Mouse (Mus musculus) kidney, adult 11 months (tissue): Measurements from ENCODE around the gene Jkamp.
"Not testable (repeated sequence)": the region's sequence is repeated elsewhere in the genome, so short reads cannot be mapped to it uniquely, and the experiment has no call there.

ENCODE experiments used
- DNase-seq: peaks from one replicate; pipeline ENCODE4 v3.0.0; 2022

Gene Jkamp

GRCm38 (mm10) chr12:72085329-72086165 is at the start of gene Jkamp, which contains the start of gene L3hypdh:
Gene Jkamp, plus strand, starts transcription at chr12:72085589.
Gene L3hypdh, minus strand, starts transcription at chr12:72085439.
- peak; percentile 100 for DNase-seq

GRCm38 (mm10) chr12:72036097-72036661 is 49.2 kb upstream of the Jkamp start:
- DNase-seq: no peak

- DNase-seq: no peak
Measured at GRCm38 (mm10) chr12:72037049-72037448, 48.3 kb upstream of the Jkamp start.

- DNase-seq: no peak
Measured at GRCm38 (mm10) chr12:72038866-72039265, 46.5 kb upstream of the Jkamp start.

- DNase-seq: no peak
Measured at GRCm38 (mm10) chr12:72039501-72039900, 45.9 kb upstream of the Jkamp start.

- DNase-seq: no peak
Measured at GRCm38 (mm10) chr12:72041238-72041637, 44.2 kb upstream of the Jkamp start.

- DNase-seq: no peak
Measured at GRCm38 (mm10) chr12:72047513-72047912, 37.9 kb upstream of the Jkamp start.

GRCm38 (mm10) chr12:72050156-72050555 is 35.2 kb upstream of the Jkamp start:
- DNase-seq: not testable (repeated sequence)

- DNase-seq: no peak
Measured at GRCm38 (mm10) chr12:72050821-72051220, 34.6 kb upstream of the Jkamp start.

GRCm38 (mm10) chr12:72052571-72052970 is 32.8 kb upstream of the Jkamp start:
- no peak for DNase-seq

GRCm38 (mm10) chr12:72053303-72053702 is 32.1 kb upstream of the Jkamp start:
- no peak for DNase-seq

GRCm38 (mm10) chr12:72053851-72054250 is 31.5 kb upstream of the Jkamp start:
- DNase-seq: no peak

GRCm38 (mm10) chr12:72057780-72058179 is 27.6 kb upstream of the Jkamp start:
- DNase-seq: no peak

GRCm38 (mm10) chr12:72069626-72070326 is 15.6 kb upstream of the Jkamp start:
- no peak for DNase-seq

- DNase-seq: peak; percentile 64
Measured at GRCm38 (mm10) chr12:72070327-72071269, 14.8 kb upstream of the Jkamp start, which contains the start of gene Gpr135. Gene Gpr135, minus strand, starts transcription at chr12:72071125.

- peak; percentile 63 for DNase-seq
Measured at GRCm38 (mm10) chr12:72078248-72078647, 7.1 kb upstream of the Jkamp start.

- DNase-seq: no peak
Measured at GRCm38 (mm10) chr12:72081961-72082360, 3.4 kb upstream of the Jkamp start.

- peak; percentile 42 for DNase-seq
Measured at GRCm38 (mm10) chr12:72082370-72082769, 3.0 kb upstream of the Jkamp start.

GRCm38 (mm10) chr12:72083265-72083664 is 2.1 kb upstream of the Jkamp start:
- DNase-seq: no peak

GRCm38 (mm10) chr12:72084261-72085023 is 947 bp upstream of the Jkamp start:
- DNase-seq: peak; percentile 91

GRCm38 (mm10) chr12:72085024-72085328 is 413 bp upstream of the Jkamp start:
- no peak for DNase-seq
